Mouse (Mus musculus): Measurements from ENCODE around the gene H2-Ab1. TPM values are rescaled to one million over a fixed set of nuclear protein-coding genes. Genes with fewer than 3 reads are reported as not detected.
"Not testable (repeated sequence)": the region's sequence is repeated elsewhere in the genome, so short reads cannot be mapped to it uniquely, and the experiment has no call there.

H2-Ab1 gene
- polyA plus RNA-seq, 1 experiment from 2014 or later: 1.2 TPM

DNA sequence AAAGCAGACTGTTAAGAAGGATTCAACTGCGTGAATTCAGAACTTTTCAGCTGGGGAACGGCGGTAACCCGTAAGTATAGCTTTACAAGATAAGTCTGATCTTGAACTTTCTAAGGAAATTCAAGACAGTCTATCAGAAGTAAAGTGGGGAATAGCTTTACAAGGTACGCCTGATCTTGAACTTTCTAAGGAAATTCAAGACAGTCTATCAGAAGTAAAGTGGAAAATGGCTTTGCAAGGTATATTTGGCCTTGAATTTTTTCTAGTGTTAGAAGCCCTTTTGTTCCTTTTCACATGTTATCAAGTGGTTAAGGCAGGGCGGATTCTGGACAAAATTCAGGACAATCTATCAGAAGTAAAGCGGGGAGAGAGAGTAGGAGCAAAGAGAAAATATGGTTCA lies 37.7 kb upstream of the H2-Ab1 start:
- H3K4me3 ChIP-seq; H3K36me3 ChIP-seq; H3K4me1 ChIP-seq (replicated peaks); ATAC-seq (ENCODE audit: low read depth); H3K27ac ChIP-seq (replicated peaks); H3K9ac ChIP-seq; H3K4me2 ChIP-seq; H3K9me3 ChIP-seq: not testable (repeated sequence)
- peaks cover 12% of the 10 kb centered on the region for H3K27me3 ChIP-seq
- WGBS: 91% methylated on average over 3 of the region's 7 CpGs

DNA sequence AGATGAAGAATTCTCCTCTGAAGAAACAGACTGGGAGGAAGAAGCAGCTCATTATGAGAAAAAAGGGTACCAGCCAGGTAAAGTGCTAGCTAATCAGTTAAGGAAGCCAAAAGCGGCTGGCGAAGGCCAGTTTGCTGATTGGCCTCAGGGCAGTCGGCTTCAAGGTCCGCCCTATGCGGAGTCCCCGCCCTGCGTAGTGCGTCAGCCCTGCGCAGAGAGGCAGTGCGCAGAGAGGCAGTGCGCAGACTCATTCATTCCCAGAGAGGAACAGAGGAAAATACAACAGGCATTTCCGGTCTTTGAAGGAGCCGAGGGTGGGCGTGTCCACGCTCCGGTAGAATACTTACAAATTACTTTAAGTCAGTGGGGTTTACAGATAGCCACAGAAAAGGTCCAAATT lies 37.1 kb upstream of the H2-Ab1 start:
- not testable (repeated sequence) for H3K27me3 ChIP-seq; H3K36me3 ChIP-seq; H3K27ac ChIP-seq (replicated peaks); H3K9ac ChIP-seq; H3K9me3 ChIP-seq; H3K4me3 ChIP-seq; H3K4me2 ChIP-seq; H3K4me1 ChIP-seq (replicated peaks); ATAC-seq (ENCODE audit: low read depth)
- 96% methylated on average over 7 of the region's 16 CpGs for WGBS

DNA sequence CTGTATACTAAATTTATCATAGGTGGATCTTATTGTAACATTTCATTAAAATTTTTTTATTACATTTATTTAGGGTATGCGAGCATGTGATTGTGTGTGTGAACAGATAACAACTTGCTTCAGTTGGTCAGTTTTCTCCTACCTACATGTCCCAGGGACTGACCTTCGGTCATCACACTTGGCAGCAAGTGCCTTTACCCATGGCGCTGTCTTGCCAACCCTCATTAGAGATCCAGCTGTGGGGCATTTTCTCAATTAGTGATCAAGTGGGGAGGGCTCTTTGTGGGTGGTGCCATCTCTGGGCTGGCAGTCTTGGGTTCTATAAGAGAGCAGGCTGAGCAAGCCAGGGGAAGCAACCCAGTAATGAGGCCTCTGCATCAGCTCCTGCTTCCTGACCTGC lies 32.7 kb upstream of the H2-Ab1 start:
- Histone ChIP-seq H3K9ac (no peak overlapping the region), H3K27me3 (no peaks in the 10 kb centered on the region), H3K4me1 (replicated peaks) (no peaks in the 10 kb centered on the region), H3K4me2 (no peak overlapping the region), H3K36me3 (no peaks in the 10 kb centered on the region), H3K27ac (replicated peaks) (no peak overlapping the region), H3K9me3 (no peaks in the 10 kb centered on the region; the same call in 1 of the 2 replicates), H3K4me3 (no peak overlapping the region)
- ATAC-seq (ENCODE audit: low read depth): no peak
- WGBS: 93% methylated on average over 3 of the region's 3 CpGs

DNA sequence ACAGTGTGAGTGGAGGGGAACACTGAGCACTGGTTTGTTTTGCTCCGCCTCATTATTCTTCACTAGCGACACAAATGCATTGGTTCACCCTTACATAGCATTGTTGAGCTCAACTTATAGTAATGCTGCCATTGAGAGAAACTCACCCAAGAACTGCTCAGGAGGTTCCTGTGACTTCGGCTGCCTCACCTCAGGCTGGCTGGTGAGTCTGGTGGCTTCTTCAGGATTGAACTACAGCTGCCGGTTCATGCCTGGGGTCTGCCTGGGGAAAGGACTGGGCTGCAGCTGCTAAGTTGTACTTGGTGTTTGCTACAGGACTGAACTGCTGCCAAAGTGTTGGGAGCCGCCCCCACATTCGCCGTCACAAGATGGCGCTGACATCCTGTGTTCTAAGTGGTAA lies 32.1 kb upstream of the H2-Ab1 start:
- H3K4me1 ChIP-seq (replicated peaks): no peaks in the 10 kb centered on the region
- 94% methylated on average over 8 of the region's 8 CpGs for WGBS
- H3K4me3 ChIP-seq: no peak overlapping the region
- no peaks in the 10 kb centered on the region for H3K36me3 ChIP-seq
- ATAC-seq (ENCODE audit: low read depth): no peak
- H3K4me2 ChIP-seq: no peak overlapping the region
- H3K9ac ChIP-seq: no peak overlapping the region
- no peak overlapping the region for H3K27ac ChIP-seq (replicated peaks)
- H3K27me3 ChIP-seq: no peaks in the 10 kb centered on the region
- H3K9me3 ChIP-seq: no peaks in the 10 kb centered on the region; the same call in 1 of the 2 replicates

DNA sequence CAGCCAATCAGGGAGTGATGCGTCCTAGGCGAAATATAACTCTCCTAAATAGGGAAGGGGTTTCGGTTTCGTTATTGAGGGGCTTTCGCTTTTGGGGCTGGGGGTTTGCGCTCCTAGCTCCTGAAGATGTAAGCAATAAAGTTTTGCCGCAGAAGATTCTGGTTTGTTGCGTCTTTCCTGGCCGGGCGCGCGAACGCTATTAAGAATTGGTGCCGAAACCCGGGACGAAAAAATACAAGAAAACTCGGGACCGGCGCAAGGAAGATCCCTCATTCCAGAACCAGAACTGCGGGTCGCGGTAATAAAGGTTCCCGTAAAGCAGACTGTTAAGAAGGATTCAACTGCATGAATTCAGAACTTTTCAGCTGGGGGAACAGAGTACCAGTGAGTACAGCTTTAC lies 31.6 kb upstream of the H2-Ab1 start:
- not testable (repeated sequence) for H3K9me3 ChIP-seq; H3K27me3 ChIP-seq; ATAC-seq (ENCODE audit: low read depth); H3K4me1 ChIP-seq (replicated peaks); H3K27ac ChIP-seq (replicated peaks); H3K4me2 ChIP-seq; H3K4me3 ChIP-seq; H3K36me3 ChIP-seq; H3K9ac ChIP-seq
- WGBS: 98% methylated on average over 14 of the region's 23 CpGs

DNA sequence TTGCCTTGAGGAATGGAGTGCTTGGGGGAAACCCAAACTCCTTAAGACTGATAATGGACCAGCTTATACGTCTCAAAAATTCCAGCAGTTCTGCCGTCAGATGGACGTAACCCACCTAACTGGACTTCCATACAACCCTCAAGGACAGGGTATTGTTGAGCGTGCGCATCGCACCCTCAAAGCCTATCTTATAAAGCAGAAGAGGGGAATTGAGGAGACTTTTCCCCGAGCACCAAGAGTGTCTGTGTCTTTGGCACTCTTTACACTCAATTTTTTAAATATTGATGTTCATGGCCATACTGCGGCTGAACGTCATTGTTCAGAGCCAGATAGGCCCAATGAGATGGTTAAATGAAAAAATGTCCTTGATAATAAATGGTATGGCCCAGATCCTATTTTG lies 26.5 kb upstream of the H2-Ab1 start:
- H3K36me3 ChIP-seq; H3K9me3 ChIP-seq; H3K4me1 ChIP-seq (replicated peaks); H3K27me3 ChIP-seq; H3K4me3 ChIP-seq; H3K9ac ChIP-seq; H3K27ac ChIP-seq (replicated peaks); ATAC-seq (ENCODE audit: low read depth); H3K4me2 ChIP-seq: not testable (repeated sequence)
- 95% methylated on average over 9 of the region's 9 CpGs for WGBS

DNA sequence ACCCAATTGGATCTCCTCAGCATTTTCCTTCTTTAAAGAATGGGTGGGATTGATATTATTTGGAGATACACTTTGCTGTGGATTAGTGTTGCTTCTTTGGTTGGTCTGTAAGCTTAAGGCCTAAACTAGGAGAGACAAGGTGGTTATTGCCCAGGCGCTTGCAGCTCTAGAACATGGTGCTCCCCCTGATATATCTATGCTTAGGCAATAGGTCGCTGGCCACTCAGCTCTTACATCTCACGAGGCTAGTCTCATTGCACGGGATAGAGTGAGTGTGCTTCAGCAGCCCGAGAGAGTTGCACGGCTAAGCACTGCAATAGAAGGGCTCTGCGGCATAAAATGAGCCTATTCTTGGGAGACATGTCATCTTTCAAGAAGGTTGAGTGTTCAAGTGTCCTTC lies 25.5 kb upstream of the H2-Ab1 start:
- not testable (repeated sequence) for ATAC-seq (ENCODE audit: low read depth); H3K27ac ChIP-seq (replicated peaks); H3K4me2 ChIP-seq; H3K36me3 ChIP-seq; H3K4me3 ChIP-seq; H3K4me1 ChIP-seq (replicated peaks); H3K9ac ChIP-seq; H3K9me3 ChIP-seq; H3K27me3 ChIP-seq
- WGBS: 86% methylated on average over 5 of the region's 7 CpGs

DNA sequence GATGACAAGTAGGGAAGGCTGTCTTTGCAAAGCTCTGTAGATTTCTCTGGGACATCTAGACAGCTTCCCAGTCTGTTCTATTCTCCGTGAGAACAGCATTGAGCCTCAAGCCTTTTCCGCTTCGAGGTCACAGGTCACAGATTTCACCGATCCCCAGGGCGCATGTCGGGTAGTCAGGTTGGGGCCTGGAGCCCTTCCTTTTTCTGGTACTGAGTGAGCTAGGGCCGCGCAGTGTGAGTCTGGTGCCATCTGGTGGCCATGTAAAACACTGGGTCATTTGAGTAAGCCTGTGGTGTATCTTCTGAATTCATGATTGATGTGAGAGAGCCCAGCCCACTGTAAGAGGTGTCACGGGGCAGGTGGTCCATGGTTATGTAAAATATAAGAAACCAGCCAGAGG lies 22.6 kb upstream of the H2-Ab1 start:
- H3K36me3 ChIP-seq: no peaks in the 10 kb centered on the region
- H3K9me3 ChIP-seq: no peaks in the 10 kb centered on the region
- no peak overlapping the region for H3K4me2 ChIP-seq
- no peaks in the 10 kb centered on the region for H3K4me1 ChIP-seq (replicated peaks)
- ATAC-seq (ENCODE audit: low read depth): no peak
- WGBS: 62% methylated on average over 9 of the region's 9 CpGs
- no peaks in the 10 kb centered on the region for H3K27me3 ChIP-seq
- H3K27ac ChIP-seq (replicated peaks): no peak overlapping the region
- no peak overlapping the region for H3K9ac ChIP-seq
- no peak overlapping the region for H3K4me3 ChIP-seq

DNA sequence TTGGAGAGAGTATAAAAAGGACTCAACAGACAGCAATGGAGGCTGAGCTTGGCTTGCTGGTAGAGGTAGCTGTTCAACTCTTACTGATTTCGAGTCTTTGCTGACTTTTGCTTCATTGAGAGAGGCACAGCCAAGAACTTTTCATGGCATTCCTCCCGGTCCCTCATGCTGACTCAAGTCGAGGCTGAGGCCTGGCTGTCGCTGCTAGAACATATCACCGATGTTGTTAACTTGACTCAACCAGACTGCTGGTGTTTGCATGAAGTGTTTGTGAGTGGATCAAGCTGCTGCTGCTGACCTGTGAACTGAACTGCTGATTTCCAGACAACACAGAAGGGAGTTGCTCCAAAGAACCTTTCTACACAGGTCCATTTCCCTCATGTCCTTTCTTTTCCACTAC lies 20.8 kb upstream of the H2-Ab1 start:
- Histone ChIP-seq H3K27ac (replicated peaks) (no peak overlapping the region), H3K4me3 (no peak overlapping the region), H3K4me2 (no peak overlapping the region), H3K9me3 (no peaks in the 10 kb centered on the region), H3K9ac (no peak overlapping the region), H3K4me1 (replicated peaks) (no peaks in the 10 kb centered on the region), H3K27me3 (no peaks in the 10 kb centered on the region), H3K36me3 (no peaks in the 10 kb centered on the region)
- no peak for ATAC-seq (ENCODE audit: low read depth)
- 86% methylated on average over 5 of the region's 5 CpGs for WGBS

DNA sequence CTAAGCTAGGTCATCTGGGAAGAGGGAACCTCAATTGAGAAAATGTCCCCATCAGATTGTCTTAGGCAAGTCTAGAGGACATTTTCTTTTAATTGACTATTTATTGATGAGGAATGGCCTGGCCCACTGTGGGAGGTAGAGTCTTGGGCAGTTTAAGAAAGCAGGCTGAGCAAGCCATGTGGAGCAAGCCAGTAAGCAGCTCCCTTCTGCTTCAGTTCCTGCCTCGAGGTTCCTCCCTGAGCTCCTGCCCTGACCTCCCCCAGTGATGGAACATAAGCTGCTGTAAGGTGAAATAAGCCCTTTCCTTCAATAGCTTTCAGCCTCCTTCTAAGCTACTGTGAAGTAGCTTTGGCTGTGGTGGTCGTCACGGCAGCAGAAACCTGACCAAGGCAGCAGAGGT lies 19.7 kb upstream of the H2-Ab1 start:
- Histone ChIP-seq H3K9ac (no peak overlapping the region), H3K27ac (replicated peaks) (no peak overlapping the region), H3K4me2 (no peak overlapping the region), H3K4me3 (no peak overlapping the region), H3K4me1 (replicated peaks) (no peaks in the 10 kb centered on the region), H3K36me3 (no peaks in the 10 kb centered on the region), H3K27me3 (no peaks in the 10 kb centered on the region), H3K9me3 (no peaks in the 10 kb centered on the region)
- no peak for ATAC-seq (ENCODE audit: low read depth)
- 84% methylated on average over 3 of the region's 3 CpGs for WGBS

DNA sequence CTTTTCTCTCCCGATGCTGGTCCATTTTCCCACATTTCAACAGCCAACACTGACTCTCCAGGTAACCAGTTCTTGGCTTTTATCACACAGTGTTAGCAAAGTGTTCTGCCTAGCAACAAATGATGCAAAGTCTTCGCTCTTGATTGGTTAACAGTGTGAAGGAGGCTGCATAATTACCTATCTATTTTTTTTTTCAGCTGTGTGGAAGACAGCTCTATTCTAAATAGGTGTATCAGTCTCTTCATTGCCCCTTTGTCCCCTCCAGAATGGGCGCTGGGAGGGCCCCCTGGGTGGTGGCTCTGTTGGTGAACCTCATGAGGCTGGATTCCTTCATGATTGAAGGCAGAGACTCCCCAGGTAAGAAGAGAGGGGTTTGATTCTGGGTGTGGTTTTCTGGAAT lies 18.8 kb upstream of the H2-Ab1 start, which contains the start of gene H2-Ob:
Gene H2-Ob, plus strand, starts transcription at position 198 of the 400 bp plus-strand sequence.
- H3K27ac ChIP-seq (replicated peaks): no peak within 1 kb of the TSS
- no peak within 1 kb of the TSS for H3K4me3 ChIP-seq
- no peak within 1 kb of the TSS for H3K9ac ChIP-seq
- 68% methylated on average over 3 of the region's 3 CpGs for WGBS
- H3K4me1 ChIP-seq (replicated peaks): no peaks in the 10 kb centered on the region
- no peak for ATAC-seq (ENCODE audit: low read depth)
- H3K9me3 ChIP-seq: no peaks in the 10 kb centered on the region
- no peaks in the 10 kb centered on the region for H3K36me3 ChIP-seq
- no peak within 1 kb of the TSS for H3K4me2 ChIP-seq
- H3K27me3 ChIP-seq: no peaks in the 10 kb centered on the region

DNA sequence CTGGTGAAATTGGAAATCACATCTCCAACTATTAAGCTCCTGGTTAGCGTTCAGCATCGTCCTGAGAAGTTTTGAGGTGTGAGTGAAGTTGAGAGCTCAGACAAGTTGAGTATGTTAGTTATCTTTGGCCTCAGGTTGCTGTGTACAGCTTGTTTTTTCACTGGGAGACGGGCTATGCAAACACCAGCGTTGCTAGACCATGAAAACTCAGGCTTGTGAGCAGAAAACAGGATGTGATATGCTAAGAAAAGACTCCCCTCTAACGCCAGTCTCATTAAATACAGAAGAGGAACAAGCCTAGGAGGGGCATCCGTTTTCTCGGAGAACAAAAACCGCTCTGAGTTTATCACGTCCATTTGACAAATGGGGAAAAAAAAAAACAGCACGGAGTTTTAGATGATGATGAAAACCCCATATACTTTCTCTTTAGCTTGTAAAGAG lies 17.9 kb upstream of the H2-Ab1 start:
- no peak overlapping the region for H3K9ac ChIP-seq
- no peaks in the 10 kb centered on the region for H3K9me3 ChIP-seq
- H3K4me1 ChIP-seq (replicated peaks): no peaks in the 10 kb centered on the region
- H3K4me3 ChIP-seq: no peak overlapping the region
- WGBS: 72% methylated on average over 10 of the region's 10 CpGs
- no peak for ATAC-seq (ENCODE audit: low read depth)
- H3K27me3 ChIP-seq: no peaks in the 10 kb centered on the region
- H3K4me2 ChIP-seq: no peak overlapping the region
- H3K36me3 ChIP-seq: no peaks in the 10 kb centered on the region
- H3K27ac ChIP-seq (replicated peaks): no peak overlapping the region

DNA sequence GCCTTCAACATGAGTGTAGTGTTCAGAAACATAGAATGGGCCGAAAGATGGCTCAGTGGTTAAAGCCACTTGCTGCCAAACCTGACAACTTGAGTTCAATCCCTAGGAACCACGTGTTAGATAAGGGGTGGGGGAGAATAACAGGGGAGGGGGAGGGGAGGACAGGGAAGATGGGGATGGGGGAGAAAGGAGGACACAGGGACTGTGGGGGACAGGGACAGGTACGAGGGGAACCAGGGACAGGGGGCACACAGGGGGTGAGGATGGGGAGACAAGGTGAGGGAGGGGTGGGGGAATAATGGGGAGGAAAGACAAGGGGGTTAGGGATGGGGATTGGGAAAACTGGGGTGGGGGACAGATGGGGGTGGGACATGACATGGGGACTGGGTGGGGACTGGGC lies 17.1 kb upstream of the H2-Ab1 start:
- no peaks in the 10 kb centered on the region for H3K4me1 ChIP-seq (replicated peaks)
- H3K9me3 ChIP-seq: no peaks in the 10 kb centered on the region
- no peak overlapping the region for H3K27ac ChIP-seq (replicated peaks)
- no peak overlapping the region for H3K4me2 ChIP-seq
- no peak overlapping the region for H3K9ac ChIP-seq
- no peaks in the 10 kb centered on the region for H3K36me3 ChIP-seq
- no peak overlapping the region for H3K4me3 ChIP-seq
- WGBS: 73% methylated on average over 3 of the region's 3 CpGs
- H3K27me3 ChIP-seq: no peaks in the 10 kb centered on the region
- no peak for ATAC-seq (ENCODE audit: low read depth)

Data from neural tube, embryonic 13.5 days (tissue).